Mouse (Mus musculus): Measurements from ENCODE around the gene Tmem245.
A peak's percentile ranks its signal among the peaks of the same experiment; 100 is the strongest.

Tmem245 gene

DNA sequence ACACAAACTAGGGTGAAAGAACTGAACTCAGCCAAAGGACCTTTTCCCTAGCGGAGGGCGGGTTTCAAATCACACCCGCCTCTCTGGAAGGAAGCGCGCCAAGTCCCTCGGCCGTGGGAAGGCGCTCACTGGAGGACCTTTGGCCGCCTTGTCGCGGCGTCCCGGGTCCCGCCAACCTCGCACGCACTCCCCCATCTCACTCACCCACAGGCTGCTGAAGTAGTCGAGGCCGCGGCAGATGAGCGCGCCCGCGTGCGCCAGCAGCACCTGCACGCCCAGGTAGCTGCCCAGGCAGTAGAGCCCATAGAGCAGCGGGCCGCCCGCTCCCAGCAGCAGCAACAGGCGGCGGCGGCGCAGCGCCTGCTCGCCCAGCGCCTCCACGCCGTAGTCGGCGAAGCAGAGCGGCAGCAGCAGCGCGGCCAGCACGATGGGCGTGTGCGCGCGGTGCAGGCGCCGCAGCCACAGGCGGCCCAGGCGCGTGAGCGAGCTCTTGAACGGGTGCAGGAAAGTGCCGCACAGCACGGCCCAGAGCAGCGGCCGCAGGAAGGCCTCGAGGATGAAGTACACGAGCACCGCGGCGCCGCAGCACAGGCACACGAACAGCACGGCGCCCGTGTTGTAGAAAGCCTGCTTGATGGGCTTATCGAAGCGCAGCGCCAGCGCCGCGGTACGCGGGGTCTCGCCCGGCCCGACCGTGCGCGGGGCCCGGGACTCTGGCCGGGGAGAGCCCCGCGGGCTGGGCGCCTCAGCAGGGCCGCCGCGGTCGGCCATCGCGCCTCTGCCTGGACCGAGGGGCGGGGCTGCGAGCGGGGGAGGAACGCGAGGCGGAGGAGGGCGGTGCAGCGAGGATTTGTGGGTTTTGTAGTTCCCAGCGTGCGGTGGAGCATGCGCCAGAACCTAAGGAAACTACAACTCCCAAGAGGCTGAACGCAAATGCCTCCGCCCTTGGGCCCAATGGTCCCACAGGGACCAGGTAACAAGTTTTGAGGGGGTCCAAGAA, at the start of gene Tmem245:
Tmem245 (minus strand) TSS at position 797 of the 1,000 bp plus-strand sequence.
- peak; percentile 94 to 97 for DNase-seq

- no peak for DNase-seq
Observed at GRCm38 (mm10) chr4:56993331-56993730, 46.1 kb upstream of the Tmem245 start.

GRCm38 (mm10) chr4:56991951-56992350, 44.7 kb upstream of the Tmem245 start:
- no peak for DNase-seq

DNA sequence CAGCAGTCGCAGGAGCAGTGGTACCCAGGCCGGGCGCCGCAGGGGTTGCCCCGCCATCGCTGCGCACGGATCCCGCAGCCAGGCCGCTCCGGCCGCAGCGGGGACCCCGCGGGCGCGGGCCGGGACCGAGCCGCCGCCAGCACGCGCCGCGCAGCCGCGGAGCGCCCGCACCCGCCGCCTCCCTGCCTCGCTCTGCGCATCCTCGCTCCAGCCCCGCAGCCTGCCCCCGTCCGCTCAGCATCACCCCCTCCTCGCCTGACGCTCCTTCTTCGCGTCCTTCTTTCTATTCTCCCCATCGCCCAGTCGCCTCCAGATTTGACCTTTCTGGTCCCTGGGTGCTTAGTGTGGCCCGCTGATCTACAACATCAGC, 43.0 kb upstream of the Tmem245 start, which contains the start of gene Frrs1l:
Frrs1l (minus strand) TSS at position 177 of the 370 bp plus-strand sequence.
- peak; percentile 87 to 89 for DNase-seq

- DNase-seq = peak in 1 of 2 experiments; percentile 80
Observed at GRCm38 (mm10) chr4:56989431-56990214, 42.4 kb upstream of the Tmem245 start.

DNA sequence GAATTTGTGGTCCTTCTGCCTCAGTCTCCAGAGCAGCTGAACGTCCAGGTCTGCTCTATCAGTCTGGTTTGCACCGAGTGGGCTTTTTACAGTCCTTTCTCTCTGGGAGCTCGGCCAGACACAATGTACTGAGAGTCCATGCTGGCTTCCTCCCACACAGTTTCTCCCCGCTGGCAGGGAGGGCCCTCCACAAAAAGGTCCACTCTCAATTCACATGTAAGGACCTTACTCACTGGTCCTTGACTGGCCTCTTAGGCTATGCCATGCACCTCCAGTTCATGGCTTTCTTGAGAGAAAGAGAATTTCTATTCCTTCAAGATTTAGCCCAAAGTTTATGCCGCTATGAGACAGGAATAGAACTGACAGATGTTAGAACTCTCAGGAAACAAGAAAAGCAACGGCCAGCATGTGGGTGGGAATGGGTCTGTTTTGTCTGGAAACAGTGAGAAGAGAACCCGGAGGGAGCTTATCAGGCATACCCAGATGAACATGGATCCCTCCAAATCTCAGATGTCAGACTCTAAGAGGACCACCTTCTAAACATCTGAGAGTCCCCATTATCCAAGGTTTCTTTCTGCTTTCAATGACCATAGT, 18.4 kb upstream of the Tmem245 start:
- DNase-seq = peak in 1 of 2 experiments; percentile 44

- DNase-seq = peak; percentile 67 to 75
Observed at GRCm38 (mm10) chr4:56963687-56964086, 16.4 kb upstream of the Tmem245 start.

DNA sequence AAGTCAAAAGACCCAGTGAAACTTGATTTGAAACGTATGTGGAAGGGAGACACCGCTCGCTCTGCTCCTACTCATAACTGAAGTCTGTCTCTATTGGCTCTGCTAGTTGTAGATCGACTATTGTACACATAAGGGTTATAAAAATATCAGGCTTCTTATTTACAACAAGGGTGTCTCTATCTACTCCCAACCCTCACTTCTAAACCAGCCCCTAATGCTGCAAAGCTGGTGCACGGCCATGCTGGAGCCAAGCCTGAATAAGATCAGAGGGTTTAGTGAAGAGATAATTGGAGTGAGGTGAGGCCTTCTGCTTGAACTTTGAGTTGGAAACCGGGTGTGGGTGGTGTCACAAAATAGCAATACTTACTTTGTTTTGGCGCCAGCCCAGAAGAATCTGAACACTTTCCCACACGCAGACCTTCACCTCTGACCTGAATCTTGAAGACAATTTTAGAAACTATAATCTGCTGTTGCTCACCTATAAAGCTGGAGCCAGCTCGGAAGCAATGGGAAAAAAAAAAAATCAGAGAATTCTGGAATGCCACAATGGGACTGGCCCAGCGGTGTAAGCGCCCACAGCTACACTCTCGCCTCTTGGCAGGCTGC, 14.2 kb upstream of the Tmem245 start:
- DNase-seq = no peak

GRCm38 (mm10) chr4:56957518-56957917, 10.3 kb upstream of the Tmem245 start:
- no peak for DNase-seq

DNA sequence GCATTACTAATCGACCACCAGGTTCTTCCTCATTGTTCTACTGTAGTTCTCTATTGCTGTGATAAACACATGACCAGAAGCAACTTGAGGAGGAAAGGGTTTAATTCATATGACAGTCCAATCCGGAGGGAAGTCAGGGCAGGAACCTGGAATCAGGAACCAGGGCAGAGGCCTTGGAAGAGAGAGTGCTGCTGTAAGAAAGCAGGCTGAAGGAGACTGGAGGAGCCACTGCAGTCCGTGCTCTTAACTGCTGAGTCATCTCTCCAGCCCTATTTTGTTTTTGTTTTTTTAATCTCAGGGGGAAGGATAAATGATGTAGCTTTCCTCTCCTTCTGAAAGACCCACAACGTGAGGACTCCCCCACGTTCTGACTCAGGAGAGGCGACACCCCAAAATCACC, 6.0 kb upstream of the Tmem245 start:
- DNase-seq = no peak

- no peak for DNase-seq
Observed at GRCm38 (mm10) chr4:56951701-56952100, 4.5 kb upstream of the Tmem245 start.

DNA sequence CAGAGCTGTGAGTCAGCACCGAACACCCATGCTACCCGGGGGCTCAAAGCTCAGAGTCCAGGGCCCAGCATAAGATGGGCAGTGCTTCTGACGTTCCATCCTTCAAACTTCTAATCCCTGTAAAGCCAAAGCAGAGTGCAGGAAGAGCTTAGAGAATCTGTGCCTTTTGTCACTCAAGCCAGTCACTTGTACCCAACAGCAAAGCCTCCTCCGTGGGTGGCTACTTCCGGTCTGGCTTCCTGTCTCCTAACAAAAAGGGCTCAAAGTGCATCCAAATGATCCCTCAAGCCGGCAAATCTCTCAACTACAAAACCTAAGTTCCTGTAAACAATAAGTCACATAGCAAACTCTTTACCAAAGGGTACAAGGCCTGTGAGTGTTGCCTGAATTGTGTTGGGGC, 2.3 kb upstream of the Tmem245 start:
- DNase-seq = no peak

- DNase-seq = no peak
Observed at GRCm38 (mm10) chr4:56946180-56946579, 1.1 kb downstream of the Tmem245 start.

GRCm38 (mm10) chr4:56944286-56944685, 3.0 kb downstream of the Tmem245 start:
- peak in 1 of 2 experiments; percentile 20 for DNase-seq

DNA sequence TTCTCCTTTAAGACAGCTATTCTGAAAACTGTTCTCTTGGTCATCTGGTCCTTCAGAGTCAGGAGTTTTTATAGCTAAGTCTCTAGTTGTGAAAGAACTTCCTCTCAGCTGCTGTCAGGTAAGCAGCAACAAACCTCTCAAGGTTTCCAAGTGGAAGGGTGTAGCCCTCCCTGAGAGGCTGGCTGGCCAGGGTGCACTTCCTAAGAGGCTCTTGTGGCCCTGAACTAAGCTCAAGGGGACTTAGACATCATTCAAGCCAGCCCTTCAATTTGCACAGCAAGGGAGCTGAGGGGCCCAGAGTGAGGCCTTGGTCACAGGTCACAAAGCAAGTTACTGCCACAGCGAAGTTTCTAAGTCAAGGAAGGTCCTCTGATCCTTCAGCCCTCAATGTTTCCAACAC, 4.0 kb downstream of the Tmem245 start:
- DNase-seq = no peak

GRCm38 (mm10) chr4:56942567-56942966, 4.7 kb downstream of the Tmem245 start:
- no peak for DNase-seq

GRCm38 (mm10) chr4:56941481-56941880, 5.8 kb downstream of the Tmem245 start:
- DNase-seq = no peak

- DNase-seq = no peak
Observed at GRCm38 (mm10) chr4:56937136-56937535, 10.1 kb downstream of the Tmem245 start.

- no peak for DNase-seq
Observed at GRCm38 (mm10) chr4:56935327-56935726, 11.9 kb downstream of the Tmem245 start.

DNA sequence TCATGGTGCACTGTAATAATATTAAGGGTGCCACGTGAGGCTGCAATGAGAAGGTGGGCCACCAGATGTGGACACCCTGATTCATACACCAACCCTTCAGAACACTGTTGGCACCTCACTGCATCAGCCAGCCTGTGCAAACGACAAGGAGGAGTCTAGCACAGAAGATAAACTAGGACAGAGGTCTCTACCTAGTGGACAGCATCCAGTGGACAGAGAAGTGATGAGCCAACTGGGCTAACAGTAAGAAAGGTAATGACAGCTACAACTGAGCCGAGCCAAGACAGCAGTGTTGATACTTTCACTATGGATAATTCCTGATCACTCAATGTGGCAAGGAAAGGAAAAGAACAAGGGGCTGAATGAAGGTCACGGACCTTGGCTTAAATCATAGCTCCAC, 14.1 kb downstream of the Tmem245 start:
- no peak for DNase-seq

DNA sequence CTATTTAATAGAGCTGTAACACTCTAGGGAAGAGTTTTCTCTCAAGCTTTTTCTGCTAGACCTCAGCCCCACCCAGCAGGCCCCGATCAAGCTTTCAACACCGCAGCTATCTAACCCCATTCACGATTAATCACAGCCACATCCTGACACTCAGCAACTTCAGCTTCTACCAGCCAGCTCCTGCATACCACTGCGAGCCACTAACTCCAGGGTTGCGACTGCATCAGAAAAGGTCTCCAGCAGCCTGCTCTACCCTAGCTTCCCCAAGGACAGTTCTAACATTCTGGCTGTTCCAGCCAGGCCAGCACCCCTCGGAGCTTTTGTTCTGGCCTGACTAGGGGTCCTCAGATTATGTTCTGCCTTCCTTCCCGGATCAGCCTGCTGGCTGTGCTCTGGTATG, 15.1 kb downstream of the Tmem245 start:
- DNase-seq = no peak

DNA sequence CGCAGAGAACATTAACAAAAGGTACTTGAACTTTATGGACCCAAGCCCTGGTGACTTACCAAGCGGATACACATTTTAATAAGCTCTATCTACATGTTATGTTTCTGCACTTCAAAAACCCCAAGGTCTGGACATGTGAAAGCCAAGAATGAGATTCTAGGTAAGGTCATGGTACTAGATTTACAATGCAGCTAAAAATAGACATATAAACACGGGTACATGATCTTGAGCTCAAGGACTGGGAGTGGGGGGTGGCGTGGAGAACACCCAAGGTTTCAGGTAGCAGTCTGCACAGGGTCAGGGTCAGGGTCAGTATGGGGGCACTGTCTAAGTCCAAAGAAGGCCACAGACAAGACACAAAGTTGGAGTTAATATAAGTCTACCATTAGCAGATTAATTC, 16.9 kb downstream of the Tmem245 start:
- DNase-seq = no peak

- no peak for DNase-seq
Observed at GRCm38 (mm10) chr4:56926971-56927370, 20.3 kb downstream of the Tmem245 start.

Data from cerebellum, postnatal 25 days (tissue).